Mouse (Mus musculus) limb, embryonic 14.5 days (tissue): ENCODE data around the gene Plac1. TPM values are rescaled to one million over a fixed set of nuclear protein-coding genes. Genes with fewer than 3 reads are reported as not detected.

Experiments
- ATAC-seq: fragments of 200-750 bp; cut with Nextera tagmentation; 2 replicates; pipeline ENCODE4 v1.8.0; 2017; ENCODE audit warnings: low read depth, moderate number of reproducible peaks, moderate TSS enrichment; ENCODE audit not compliant: low FRiP score
- DNase-seq: peaks from one replicate; pipeline ENCODE4 v3.0.0-alpha.2; 2015; ENCODE audit warnings: low spot score
- H3K27ac ChIP-seq: fragments of 300-500 bp; sonication (generic); replicated peaks from 2 replicates; pipeline ENCODE4 v1.5.1; 2014; ENCODE audit warnings: low read depth, mild to moderate bottlenecking, low read length, moderate library complexity, mixed read lengths
- H3K27me3 ChIP-seq: fragments of 300-500 bp; sonication (generic); 2 replicates; pipeline ENCODE4 v1.6.1; 2014; ENCODE audit warnings: low read length, mixed read lengths; ENCODE audit not compliant: control insufficient read depth, insufficient read depth
- H3K36me3 ChIP-seq: fragments of 300-500 bp; sonication (generic); 2 replicates; pipeline ENCODE4 v1.6.1; 2014; ENCODE audit warnings: mild to moderate bottlenecking, low read length, moderate library complexity, mixed read lengths; ENCODE audit not compliant: control insufficient read depth, insufficient read depth
- H3K4me1 ChIP-seq: fragments of 300-500 bp; sonication (generic); 2 replicates; pipeline ENCODE4 v1.6.1; 2014; ENCODE audit warnings: antibody characterized with exemption, low read length, mixed read lengths; ENCODE audit not compliant: control insufficient read depth, insufficient read depth
- H3K4me2 ChIP-seq: fragments of 300-500 bp; sonication (generic); replicated peaks from 2 replicates; pipeline ENCODE4 v1.6.1; 2014; ENCODE audit warnings: low read depth, mild to moderate bottlenecking, low read length, moderate library complexity; ENCODE audit not compliant: severe bottlenecking
- H3K4me3 ChIP-seq: fragments of 300-500 bp; sonication (generic); replicated peaks from 2 replicates; pipeline ENCODE4 v1.5.1; 2014; ENCODE audit warnings: low read length
- H3K9ac ChIP-seq: fragments of 300-500 bp; sonication (generic); 2 replicates; pipeline ENCODE4 v1.6.1; 2014; ENCODE audit warnings: mild to moderate bottlenecking, low read depth, low read length, moderate library complexity; ENCODE audit not compliant: severe bottlenecking
- H3K9me3 ChIP-seq: fragments of 300-500 bp; sonication (generic); 2 replicates; pipeline ENCODE4 v1.6.1; 2016; ENCODE audit warnings: low read length; ENCODE audit not compliant: control insufficient read depth
- POLR2A ChIP-seq: fragments of 200-500 bp; IDR thresholded peaks from 2 replicates; pipeline ENCODE4 v1.8.0; 2012; ENCODE audit warnings: inconsistent platforms, mild to moderate bottlenecking, moderate library complexity, borderline replicate concordance; ENCODE audit not compliant: insufficient read depth, insufficient read length; ENCODE audit errors: extremely low read depth
- WGBS: fragments of 180-500 bp; shearing (Covaris S2); extraction: QIAGEN DNeasy Blood & Tissue Kit; methylation state at CpG from one replicate; pipeline ENCODE4 v1.1.7; 2014; 5-methylcytosine and 5-hydroxymethylcytosine counted together
- polyA plus RNA-seq, 2 experiments: library from polyadenylated mRNA; depleted of rRNA in 1 of 2; stranded (reverse) in 1 of 2; unstranded in 1 of 2; fragments of >200 nt; fragmentation: Nextera tagmentation in 1 of 2; extraction: Ambion mirVana in 1 of 2; gene quantifications; 2 replicates each; pipeline versions ENCODE4 v1.2.1 to v1.2.3; 2012 to 2014

Plac1 gene
- polyA plus RNA-seq, 2 experiments: 12.6 to 14.0 TPM

- Histone ChIP-seq H3K27me3 (no peaks in the 10 kb centered on the region), H3K9me3 (no peaks in the 10 kb centered on the region), H3K4me2 (no peak overlapping the region), H3K4me3 (no peak overlapping the region), H3K4me1 (peaks cover 11% of the 10 kb centered on the region), H3K9ac (no peak overlapping the region), H3K36me3 (no peaks in the 10 kb centered on the region), H3K27ac (no peak overlapping the region)
- DNase-seq (peak; percentile 28), ATAC-seq (no peak)
- no peak for TF ChIP-seq POLR2A
- WGBS: 39% methylated on average over 7 of the region's 7 CpGs
These were observed 25.2 kb downstream of the Plac1 start for GRCm38 (mm10) chrX:53214557-53215229.

- no peak for TF ChIP-seq POLR2A
- DNase-seq: peak; percentile 51
- Histone ChIP-seq H3K9ac (no peak overlapping the region), H3K27me3 (no peaks in the 10 kb centered on the region), H3K4me1 (peaks cover 13% of the 10 kb centered on the region), H3K27ac (no peak overlapping the region), H3K9me3 (no peaks in the 10 kb centered on the region), H3K4me2 (no peak overlapping the region), H3K36me3 (no peaks in the 10 kb centered on the region), H3K4me3 (no peak overlapping the region)
- 61% methylated on average over 2 of the region's 2 CpGs for WGBS
- peak; percentile 60; the same call in 1 of the 2 replicates for ATAC-seq
These were observed 26.1 kb downstream of the Plac1 start for GRCm38 (mm10) chrX:53213838-53214237.

- Histone ChIP-seq H3K27ac (peak overlapping the region; percentile 58), H3K9ac (no peak overlapping the region)
- no peak for TF ChIP-seq POLR2A
These were observed 27.4 kb downstream of the Plac1 start for GRCm38 (mm10) chrX:53212485-53212884.

GRCm38 (mm10) chrX:53211756-53212483 is 28.0 kb downstream of the Plac1 start:
- TF ChIP-seq POLR2A: no peak
- peaks cover 15% of the 10 kb centered on the region for H3K4me1 ChIP-seq
- no peaks in the 10 kb centered on the region for H3K9me3 ChIP-seq
- no peaks in the 10 kb centered on the region for H3K27me3 ChIP-seq
- H3K4me3 ChIP-seq: no peak overlapping the region
- no peak overlapping the region for H3K4me2 ChIP-seq
- peak; percentile 90 for ATAC-seq
- no peak overlapping the region for H3K9ac ChIP-seq
- DNase-seq: peak; percentile 82
- peak overlapping the region; percentile 79 for H3K27ac ChIP-seq
- 43% methylated on average over 7 of the region's 7 CpGs for WGBS
- no peaks in the 10 kb centered on the region for H3K36me3 ChIP-seq

More at GRCm38 (mm10) chrX:53212485-53212884, 27.4 kb downstream of the Plac1 start:
- Histone ChIP-seq H3K36me3 (no peaks in the 10 kb centered on the region), H3K4me1 (peaks cover 15% of the 10 kb centered on the region), H3K9me3 (no peaks in the 10 kb centered on the region), H3K4me3 (no peak overlapping the region), H3K27me3 (no peaks in the 10 kb centered on the region), H3K4me2 (no peak overlapping the region)
- no peak for ATAC-seq
- no peak for DNase-seq
- 49% methylated on average over 9 of the region's 9 CpGs for WGBS

GRCm38 (mm10) chrX:53209431-53209830 is 30.5 kb downstream of the Plac1 start:
- no peak overlapping the region for H3K27ac ChIP-seq
- H3K4me3 ChIP-seq: no peak overlapping the region
- DNase-seq: no peak
- no peaks in the 10 kb centered on the region for H3K36me3 ChIP-seq
- H3K9ac ChIP-seq: no peak overlapping the region
- ATAC-seq: no peak
- 65% methylated on average over 7 of the region's 7 CpGs for WGBS
- H3K4me2 ChIP-seq: no peak overlapping the region
- no peak for TF ChIP-seq POLR2A
- H3K9me3 ChIP-seq: no peaks in the 10 kb centered on the region
- H3K4me1 ChIP-seq: 0 out of 2 replicates have a peak, but pooled peaks cover 9% of the 10 kb centered on the region
- H3K27me3 ChIP-seq: no peaks in the 10 kb centered on the region
